Mouse (Mus musculus) kidney, adult 2 months (tissue): ENCODE data around the gene Hes2.

Experiments
- CTCF ChIP-seq: fragments of 200-500 bp; conservative IDR thresholded peaks from 2 replicates; pipeline ENCODE4 v1.5.1; 2011; ENCODE audit warnings: low read depth, mild to moderate bottlenecking, control low read depth, low read length, moderate library complexity, mixed read lengths; ENCODE audit not compliant: insufficient read depth, insufficient read length
- POLR2A ChIP-seq: fragments of 200-500 bp; IDR thresholded peaks from one replicate; pipeline ENCODE4 v1.6.1; 2011; ENCODE audit warnings: low read depth, low read length, control low read depth

- TF ChIP-seq POLR2A (no peak), CTCF (no peak)
These were observed 26.5 kb downstream of the Hes2 start for GRCm38 (mm10) chr4:152185137-152185509.
